Mouse (Mus musculus) neural tube, embryonic 12.5 days (tissue): ENCODE data around the gene Fuca1. TPM values are rescaled to one million over a fixed set of nuclear protein-coding genes. Genes with fewer than 3 reads are reported as not detected.
"Not testable (repeated sequence)": the region's sequence is repeated elsewhere in the genome, so short reads cannot be mapped to it uniquely, and the experiment has no call there.

Experiments used
- ATAC-seq: fragments of 200-750 bp; cut with Nextera tagmentation; 2 replicates; pipeline ENCODE4 v1.8.0; 2017; ENCODE audit warnings: low read depth, mild to moderate bottlenecking, moderate TSS enrichment, moderate library complexity; ENCODE audit not compliant: low FRiP score
- H3K27ac ChIP-seq: fragments of 300-500 bp; sonication (generic); 2 replicates; pipeline ENCODE4 v1.5.1; 2016
- H3K27me3 ChIP-seq: fragments of 300-500 bp; sonication (generic); replicated peaks from 2 replicates; pipeline ENCODE4 v1.6.1; 2016; ENCODE audit warnings: mild to moderate bottlenecking
- H3K36me3 ChIP-seq: fragments of 300-500 bp; sonication (generic); 2 replicates; pipeline ENCODE4 v1.6.1; 2016; ENCODE audit warnings: mild to moderate bottlenecking
- H3K4me1 ChIP-seq: fragments of 300-500 bp; sonication (generic); 2 replicates; pipeline ENCODE4 v1.6.1; 2016
- H3K4me2 ChIP-seq: fragments of 300-500 bp; sonication (generic); replicated peaks from 2 replicates; pipeline ENCODE4 v1.6.1; 2016; ENCODE audit warnings: mild to moderate bottlenecking
- H3K4me3 ChIP-seq: fragments of 300-500 bp; sonication (generic); 2 replicates; pipeline ENCODE4 v1.5.1; 2016
- H3K9ac ChIP-seq: fragments of 300-500 bp; sonication (generic); 2 replicates; pipeline ENCODE4 v1.6.1; 2016; ENCODE audit warnings: mild to moderate bottlenecking
- H3K9me3 ChIP-seq: fragments of 300-500 bp; sonication (generic); 2 replicates; pipeline ENCODE4 v1.6.1; 2016; ENCODE audit warnings: mild to moderate bottlenecking
- WGBS: fragments of 180-500 bp; shearing (Covaris S2); methylation state at CpG from one replicate; pipeline ENCODE4 v1.1.7; 2016; 5-methylcytosine and 5-hydroxymethylcytosine counted together
- polyA plus RNA-seq: library from polyadenylated mRNA; unstranded; fragments of >200 nt; fragmentation: Nextera tagmentation; extraction: Ambion mirVana; gene quantifications from 2 replicates; pipeline ENCODE4 v1.2.1, GENCODE M21; 2016

The Fuca1 gene
- polyA plus RNA-seq, 1 experiment from 2014 or later, result 53.6 TPM

GRCm38 (mm10) chr4:135972911-135973811 is 52.6 kb downstream of the Fuca1 start:
- H3K9me3 ChIP-seq, result no peaks in the 10 kb centered on the region
- 78% methylated on average over 13 of the region's 13 CpGs for WGBS
- H3K27me3 ChIP-seq, result no peaks in the 10 kb centered on the region
- H3K4me1 ChIP-seq, result peaks cover 22% of the 10 kb centered on the region
- ATAC-seq, result no peak
- peaks cover 60% of the 10 kb centered on the region for H3K36me3 ChIP-seq
- H3K4me2 ChIP-seq, result peak overlapping the region; percentile 99
- H3K4me3 ChIP-seq, result peak overlapping the region; percentile 100
- H3K27ac ChIP-seq, result no peak overlapping the region
- H3K9ac ChIP-seq, result peak overlapping the region; percentile 93; the same call in 1 of the 2 replicates

GRCm38 (mm10) chr4:135976146-135976545 is 55.6 kb downstream of the Fuca1 start:
- Histone ChIP-seq H3K27ac (no peak overlapping the region), H3K9me3 (no peaks in the 10 kb centered on the region), H3K27me3 (no peaks in the 10 kb centered on the region), H3K4me1 (peaks cover 14% of the 10 kb centered on the region), H3K4me2 (no peak overlapping the region), H3K4me3 (no peak overlapping the region), H3K9ac (no peak overlapping the region), H3K36me3 (peaks cover 41% of the 10 kb centered on the region)
- WGBS, result 88% methylated on average over 12 of the region's 12 CpGs
- ATAC-seq, result no peak

GRCm38 (mm10) chr4:135980223-135980622 is 59.7 kb downstream of the Fuca1 start:
- H3K9ac ChIP-seq, H3K4me2 ChIP-seq, H3K4me3 ChIP-seq, H3K9me3 ChIP-seq, H3K27ac ChIP-seq, ATAC-seq, H3K4me1 ChIP-seq, H3K27me3 ChIP-seq: not testable (repeated sequence)
- 95% methylated on average over 5 of the region's 5 CpGs for WGBS
- peaks cover 56% of the 10 kb centered on the region for H3K36me3 ChIP-seq

- peaks cover 10% of the 10 kb centered on the region for H3K4me1 ChIP-seq
- no peak overlapping the region for H3K4me3 ChIP-seq
- peaks cover 42% of the 10 kb centered on the region for H3K36me3 ChIP-seq
- H3K27ac ChIP-seq, result no peak overlapping the region
- no peaks in the 10 kb centered on the region for H3K27me3 ChIP-seq
- H3K4me2 ChIP-seq, result no peak overlapping the region
- WGBS, result 89% methylated on average over 7 of the region's 7 CpGs
- H3K9me3 ChIP-seq, result no peaks in the 10 kb centered on the region
- H3K9ac ChIP-seq, result no peak overlapping the region
- no peak for ATAC-seq
These were observed 61.1 kb downstream of the Fuca1 start for GRCm38 (mm10) chr4:135981524-135982063.

GRCm38 (mm10) chr4:135984556-135984955 is 64.0 kb downstream of the Fuca1 start:
- H3K4me2 ChIP-seq, result peak overlapping the region; percentile 12; the same call in 1 of the 2 replicates
- H3K36me3 ChIP-seq, result peaks cover 25% of the 10 kb centered on the region
- H3K4me3 ChIP-seq, result no peak overlapping the region
- H3K9me3 ChIP-seq, result no peaks in the 10 kb centered on the region
- 89% methylated on average over 5 of the region's 5 CpGs for WGBS
- H3K27ac ChIP-seq, result no peak overlapping the region
- H3K9ac ChIP-seq, result no peak overlapping the region
- H3K27me3 ChIP-seq, result no peaks in the 10 kb centered on the region
- H3K4me1 ChIP-seq, result peaks cover 17% of the 10 kb centered on the region
- ATAC-seq, result no peak

GRCm38 (mm10) chr4:135985193-135985592 is 64.7 kb downstream of the Fuca1 start:
- no peak overlapping the region for H3K27ac ChIP-seq
- no peak for ATAC-seq
- no peaks in the 10 kb centered on the region for H3K27me3 ChIP-seq
- peaks cover 17% of the 10 kb centered on the region for H3K4me1 ChIP-seq
- peaks cover 25% of the 10 kb centered on the region for H3K36me3 ChIP-seq
- H3K4me3 ChIP-seq, result no peak overlapping the region
- H3K9me3 ChIP-seq, result no peaks in the 10 kb centered on the region
- no peak overlapping the region; the same call in 1 of the 2 replicates for H3K4me2 ChIP-seq
- no peak overlapping the region for H3K9ac ChIP-seq
- 93% methylated on average over 5 of the region's 5 CpGs for WGBS

- 94% methylated on average over 7 of the region's 7 CpGs for WGBS
- Histone ChIP-seq H3K27me3 (no peaks in the 10 kb centered on the region), H3K4me1 (peaks cover 17% of the 10 kb centered on the region), H3K9me3 (no peaks in the 10 kb centered on the region), H3K4me2 (peak overlapping the region; percentile 92), H3K36me3 (peaks cover 25% of the 10 kb centered on the region), H3K4me3 (peak overlapping the region; percentile 96), H3K27ac (no peak overlapping the region), H3K9ac (peak overlapping the region; percentile 96)
- no peak for ATAC-seq
These were observed 65.2 kb downstream of the Fuca1 start for GRCm38 (mm10) chr4:135985769-135986168.

GRCm38 (mm10) chr4:135986301-135986942 is 65.9 kb downstream of the Fuca1 start:
- ATAC-seq, result no peak; the same call in 1 of the 2 replicates
- H3K4me3 ChIP-seq, result peak overlapping the region; percentile 96
- peak overlapping the region; percentile 62; the same call in 1 of the 2 replicates for H3K27ac ChIP-seq
- peaks cover 25% of the 10 kb centered on the region for H3K36me3 ChIP-seq
- 8% methylated on average over 23 of the region's 23 CpGs for WGBS
- H3K4me1 ChIP-seq, result peaks cover 17% of the 10 kb centered on the region
- H3K9me3 ChIP-seq, result no peaks in the 10 kb centered on the region
- no peaks in the 10 kb centered on the region for H3K27me3 ChIP-seq
- H3K9ac ChIP-seq, result peak overlapping the region; percentile 96
- peak overlapping the region; percentile 92 for H3K4me2 ChIP-seq

- ATAC-seq, result peak; percentile 92
- Histone ChIP-seq H3K4me3 (peak within 1 kb of the TSS; percentile 96), H3K27ac (peak within 1 kb of the TSS; percentile 62), H3K27me3 (no peaks in the 10 kb centered on the region), H3K36me3 (peaks cover 22% of the 10 kb centered on the region), H3K9ac (peak within 1 kb of the TSS; percentile 96), H3K4me2 (peak within 1 kb of the TSS; percentile 92), H3K9me3 (no peaks in the 10 kb centered on the region), H3K4me1 (peaks cover 17% of the 10 kb centered on the region)
- under 1% methylated on average over 81 of the region's 81 CpGs for WGBS
These were observed 66.6 kb downstream of the Fuca1 start, which contains the start of gene Pithd1 for GRCm38 (mm10) chr4:135986943-135987710. TSS of gene Pithd1 (minus strand) at chr4:135987264.

GRCm38 (mm10) chr4:135987714-135988113 is 67.2 kb downstream of the Fuca1 start:
- no peaks in the 10 kb centered on the region for H3K27me3 ChIP-seq
- no peaks in the 10 kb centered on the region for H3K9me3 ChIP-seq
- peak overlapping the region; percentile 92 for H3K4me2 ChIP-seq
- H3K27ac ChIP-seq, result peak overlapping the region; percentile 62; the same call in 1 of the 2 replicates
- peaks cover 17% of the 10 kb centered on the region for H3K36me3 ChIP-seq
- no peak for ATAC-seq
- H3K4me1 ChIP-seq, result peaks cover 17% of the 10 kb centered on the region
- 71% methylated on average over 9 of the region's 9 CpGs for WGBS
- peak overlapping the region; percentile 96 for H3K9ac ChIP-seq
- H3K4me3 ChIP-seq, result peak overlapping the region; percentile 96
